Mouse (Mus musculus): ENCODE data around the gene Zdhhc17.

Gene Zdhhc17

DNA sequence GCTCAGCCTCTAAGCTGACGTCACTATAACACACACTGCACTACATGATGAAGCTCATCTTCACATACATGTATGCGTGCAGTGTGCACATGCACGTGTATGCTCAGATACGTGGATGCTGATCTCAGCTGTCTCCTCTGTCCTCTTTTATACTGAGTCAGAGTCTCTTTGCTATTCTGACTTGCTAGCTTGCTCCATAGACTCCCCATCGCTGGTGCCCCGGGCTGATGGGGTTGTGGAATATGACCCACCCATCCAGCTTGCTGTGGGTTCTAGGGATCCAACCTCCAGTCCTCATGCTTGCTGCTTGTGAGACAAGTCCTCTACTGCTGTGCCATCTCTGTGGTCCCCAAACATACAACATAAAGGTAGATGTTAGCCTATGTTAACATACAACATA is 51.1 kb downstream of the Zdhhc17 start:
- DNase-seq (ENCODE audit: low spot score), result no peak

DNA sequence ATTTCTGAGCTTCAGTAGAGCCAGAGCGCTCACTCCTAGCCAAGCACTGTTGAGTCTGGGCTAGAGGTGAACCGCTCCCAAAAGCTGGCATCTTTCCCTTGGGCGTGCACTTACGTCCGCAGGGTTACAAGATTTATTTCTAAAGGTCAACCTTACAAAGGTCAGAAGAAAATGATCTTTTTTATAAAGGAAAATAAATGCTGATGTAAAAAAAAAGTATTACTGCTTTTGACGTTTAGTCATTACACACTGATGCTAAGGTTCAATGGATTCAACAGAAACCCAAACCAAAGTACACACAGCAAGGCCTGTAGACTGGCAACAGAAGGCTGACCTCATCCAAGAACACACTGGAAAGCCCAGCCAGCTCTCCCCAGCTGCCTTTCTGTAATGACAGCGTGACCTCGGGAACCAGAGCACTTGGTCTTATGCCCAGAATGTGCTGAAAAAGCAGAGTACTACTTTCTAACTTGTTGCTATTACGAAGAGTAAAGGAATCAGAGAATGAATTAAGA is 56.9 kb downstream of the Zdhhc17 start:
- peak; percentile 64 for DNase-seq (ENCODE audit: low spot score)

DNA sequence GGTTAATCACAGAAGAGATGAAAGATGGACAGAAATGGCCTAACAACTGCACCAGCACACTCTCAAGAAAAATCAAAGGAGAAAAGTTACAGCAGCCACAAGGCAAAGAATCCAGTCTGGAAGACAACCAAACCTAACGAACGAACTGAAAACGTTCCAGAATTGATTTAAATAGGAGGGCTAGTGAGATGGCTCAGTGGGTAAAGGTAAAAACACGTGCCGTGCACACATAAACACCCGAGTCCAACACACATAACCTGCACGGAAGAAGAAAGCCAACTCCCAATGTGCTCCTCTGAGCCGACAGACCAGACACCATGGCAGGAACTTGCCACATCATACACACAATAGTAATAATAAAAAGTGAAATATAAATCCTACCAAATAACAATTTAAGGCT is 57.7 kb downstream of the Zdhhc17 start:
- no peak for DNase-seq (ENCODE audit: low spot score)

DNA sequence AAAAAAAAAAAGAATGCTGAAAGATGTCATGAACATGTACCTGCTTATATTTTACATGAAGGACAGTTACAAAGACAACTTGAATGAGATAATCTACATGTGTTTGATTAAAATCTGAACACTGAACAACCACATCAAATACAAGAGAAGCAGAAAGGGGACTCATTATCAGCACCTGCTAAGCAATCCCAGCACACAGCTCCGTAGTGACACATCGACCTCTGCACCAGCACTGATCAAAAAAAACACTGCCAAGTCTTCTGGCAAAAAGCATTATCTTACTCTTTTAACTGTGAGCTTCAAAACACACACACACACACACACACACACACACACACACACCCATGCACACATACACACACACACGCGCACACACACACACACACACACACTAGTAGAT is 58.2 kb downstream of the Zdhhc17 start:
- DNase-seq (ENCODE audit: low spot score), result no peak

DNA sequence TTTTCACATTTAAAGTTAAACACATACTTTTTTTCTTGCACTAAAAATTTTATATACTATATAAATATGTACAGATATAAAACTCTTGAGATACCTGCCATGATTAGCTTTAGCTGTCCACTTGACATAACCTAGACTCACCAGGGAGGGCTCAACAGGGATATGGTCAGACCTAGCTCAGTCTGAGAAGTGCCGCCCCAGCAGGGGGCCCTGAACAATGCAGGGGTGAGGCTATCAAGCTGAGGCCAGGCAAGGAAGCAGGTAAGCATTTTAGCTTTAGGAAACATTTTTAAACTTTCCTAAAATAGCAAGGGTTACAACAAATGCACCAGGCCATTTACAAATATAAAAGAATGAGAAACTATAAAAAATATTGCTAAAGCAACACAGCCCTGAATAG is 58.8 kb downstream of the Zdhhc17 start:
- no peak for DNase-seq (ENCODE audit: low spot score)

DNA sequence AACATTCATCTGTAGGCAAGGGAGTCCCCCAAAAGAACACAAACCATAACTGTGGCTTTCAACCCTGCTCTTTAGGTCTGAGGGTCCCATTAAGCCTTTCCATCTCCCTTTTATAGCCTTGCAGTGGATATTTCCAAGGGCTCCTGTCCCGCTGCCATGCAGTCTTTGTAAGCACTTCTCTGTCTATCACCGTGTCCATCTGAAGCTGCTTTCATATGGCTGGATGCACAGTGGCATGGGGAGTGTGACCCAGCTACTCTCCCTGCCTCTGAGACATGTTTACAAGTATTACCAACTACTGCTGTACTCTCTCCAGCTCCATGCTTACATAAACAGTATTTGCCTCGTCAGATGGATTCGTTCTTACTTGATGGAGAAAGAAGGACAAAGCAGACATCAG is 62.4 kb downstream of the Zdhhc17 start:
- no peak for DNase-seq (ENCODE audit: low spot score)

DNA sequence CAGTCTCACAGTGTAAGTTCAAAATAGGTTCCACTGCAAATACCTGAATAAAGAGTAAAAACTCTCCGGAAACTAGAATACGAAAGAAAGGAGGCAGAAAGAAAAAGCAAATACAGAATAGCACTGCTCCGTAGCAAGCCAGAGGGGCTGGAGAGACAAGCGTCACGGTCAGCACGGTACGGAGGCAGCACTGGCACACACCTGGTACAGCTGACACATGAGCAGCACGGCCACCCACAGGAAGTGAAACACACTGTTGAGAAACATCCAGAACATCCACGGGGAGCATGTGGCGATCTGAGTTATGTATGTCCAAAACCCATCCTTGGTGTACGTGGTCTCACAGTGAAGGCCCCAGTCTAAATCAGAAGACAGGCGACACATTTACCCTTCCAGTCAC is 64.0 kb downstream of the Zdhhc17 start:
- DNase-seq (ENCODE audit: low spot score), result peak; percentile 32

DNA sequence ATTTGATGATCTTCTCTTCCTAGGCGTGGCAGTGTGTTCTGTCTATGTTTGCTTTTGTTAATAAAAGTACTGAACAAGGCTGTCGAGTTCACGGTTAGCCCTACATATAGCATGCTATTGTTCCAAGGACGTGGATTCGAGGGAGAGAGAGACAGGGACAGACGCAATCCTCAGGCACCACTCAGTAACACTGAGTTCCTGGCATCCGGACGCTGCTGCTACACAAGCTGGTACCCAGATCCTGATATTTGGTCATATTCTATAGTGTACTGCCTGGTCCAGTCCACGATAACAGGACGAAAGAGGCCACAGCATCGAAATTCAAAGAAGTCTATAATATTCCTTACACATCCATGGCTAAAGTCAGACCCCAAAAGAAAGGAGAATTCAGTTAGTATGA is 65.8 kb downstream of the Zdhhc17 start:
- DNase-seq (ENCODE audit: low spot score), result peak; percentile 36

DNA sequence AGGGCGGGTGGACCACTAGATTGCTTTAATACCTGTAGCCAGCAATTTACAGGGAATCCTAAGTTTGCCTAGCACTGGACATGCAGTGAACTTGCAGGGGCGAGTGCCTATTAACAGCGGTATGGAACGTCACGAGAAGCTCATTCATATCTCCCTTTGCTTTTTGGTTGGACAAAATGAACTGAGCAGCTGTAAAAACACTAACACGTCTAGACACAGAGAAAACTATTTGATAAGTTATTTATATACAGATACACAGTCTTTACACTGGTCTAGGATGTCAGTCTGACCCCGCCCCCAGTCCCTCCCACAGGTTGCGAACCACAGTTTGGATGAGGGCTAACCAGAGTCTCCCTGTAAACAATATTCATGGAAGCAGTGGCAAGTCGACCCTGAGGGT is 67.1 kb downstream of the Zdhhc17 start:
- peak; percentile 39 for DNase-seq (ENCODE audit: low spot score)

DNA sequence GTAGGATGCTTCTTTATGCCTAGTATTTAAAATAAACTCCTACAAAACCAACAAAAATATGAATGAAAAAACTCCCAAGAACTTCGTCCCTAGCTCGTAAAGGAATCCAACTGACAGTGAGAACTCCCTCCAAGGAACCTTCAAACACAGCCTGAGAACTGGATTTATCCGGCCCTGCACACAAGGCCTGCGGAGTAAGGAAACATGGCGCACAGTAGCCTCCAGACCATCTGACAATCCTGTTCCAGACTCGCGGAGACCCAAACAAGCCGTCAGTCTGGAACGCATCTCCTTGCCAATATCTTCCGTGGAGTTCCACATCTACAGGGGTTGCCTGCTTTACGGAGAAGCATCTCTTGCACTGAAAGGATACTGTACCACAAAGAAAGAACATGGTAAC is 68.0 kb downstream of the Zdhhc17 start:
- DNase-seq (ENCODE audit: low spot score), result no peak

DNA sequence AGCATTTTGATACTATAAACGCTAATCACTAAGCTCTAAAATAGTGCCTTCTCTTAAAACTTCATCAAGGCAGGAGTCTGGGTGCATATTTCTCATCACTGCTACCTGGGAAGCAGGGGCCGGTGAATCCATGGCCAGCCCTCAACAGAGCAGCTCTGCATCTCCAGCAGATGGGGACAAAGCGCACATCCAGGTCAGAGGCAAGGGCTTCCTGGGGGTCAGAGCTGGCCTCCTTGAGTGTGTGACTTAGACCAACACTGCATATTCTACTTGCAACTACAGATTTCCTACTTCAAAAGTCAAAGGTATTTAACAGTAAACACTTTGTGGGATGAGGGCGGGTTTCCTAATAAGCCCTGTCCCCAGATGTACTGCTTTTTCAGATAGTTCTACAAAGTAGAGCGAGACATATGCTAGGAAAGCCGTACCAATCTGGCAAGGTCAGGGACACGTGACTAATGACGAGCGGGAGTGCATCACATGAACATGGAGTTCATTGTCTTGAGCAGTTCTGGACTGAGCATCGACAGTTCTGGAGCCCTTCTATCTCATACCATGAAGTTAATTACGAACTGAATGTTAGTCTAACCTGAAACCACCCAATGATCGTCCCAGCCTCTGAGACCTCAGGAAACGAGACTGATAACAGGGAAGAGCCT is 69.1 kb downstream of the Zdhhc17 start:
- no peak for DNase-seq (ENCODE audit: low spot score)

DNA sequence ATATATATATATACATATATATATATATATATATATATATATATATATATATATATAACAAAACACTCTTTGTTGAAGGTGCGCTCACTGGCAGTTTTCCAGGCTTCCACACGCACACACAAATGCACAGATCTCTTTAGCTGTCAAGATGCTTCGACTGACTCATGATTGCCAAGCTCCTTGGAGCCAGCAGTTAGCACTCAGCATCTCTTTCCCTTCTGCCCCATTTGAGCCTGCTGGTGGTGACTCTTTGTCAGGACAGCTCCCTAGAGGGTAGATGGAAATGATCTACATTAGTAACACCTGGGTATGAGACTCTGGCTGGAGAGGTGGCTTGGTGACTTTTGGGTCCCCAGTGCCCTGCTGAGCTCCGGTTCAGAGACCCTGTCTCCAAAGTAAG is 70.2 kb downstream of the Zdhhc17 start:
- DNase-seq (ENCODE audit: low spot score), result no peak

DNA sequence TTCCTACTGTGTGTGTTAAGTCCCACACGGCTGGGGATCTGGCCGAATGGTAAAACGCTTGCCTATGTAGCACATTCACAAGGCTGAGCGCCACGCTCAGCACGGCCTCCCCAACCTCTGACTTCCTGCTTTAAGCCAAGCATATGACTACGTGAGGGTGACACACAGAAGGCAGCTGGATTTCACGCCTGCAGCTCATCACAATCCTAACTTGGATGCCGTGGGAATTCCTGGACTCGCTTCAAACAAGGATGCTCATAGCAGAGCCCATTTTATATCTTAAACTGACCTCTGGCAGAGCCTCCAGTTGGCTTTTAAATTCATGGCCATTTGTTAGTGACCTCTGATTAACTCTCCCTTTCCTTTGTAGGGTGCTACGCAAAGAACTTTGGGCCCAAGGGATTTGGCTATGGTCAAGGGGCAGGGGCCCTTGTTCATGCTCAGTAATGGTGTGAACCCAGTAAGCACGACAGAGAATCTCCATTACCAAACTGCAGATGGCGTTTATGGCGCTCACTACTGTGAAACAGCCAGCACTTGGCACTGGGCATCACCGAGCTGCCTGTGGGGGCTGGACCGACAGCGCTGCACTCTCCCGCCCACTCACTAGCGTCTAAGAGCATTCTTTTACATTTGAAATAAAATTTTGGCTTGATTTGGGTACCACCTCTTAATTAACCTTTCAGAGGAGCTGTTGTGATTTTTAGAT is 70.9 kb downstream of the Zdhhc17 start:
- DNase-seq (ENCODE audit: low spot score), result no peak

DNA sequence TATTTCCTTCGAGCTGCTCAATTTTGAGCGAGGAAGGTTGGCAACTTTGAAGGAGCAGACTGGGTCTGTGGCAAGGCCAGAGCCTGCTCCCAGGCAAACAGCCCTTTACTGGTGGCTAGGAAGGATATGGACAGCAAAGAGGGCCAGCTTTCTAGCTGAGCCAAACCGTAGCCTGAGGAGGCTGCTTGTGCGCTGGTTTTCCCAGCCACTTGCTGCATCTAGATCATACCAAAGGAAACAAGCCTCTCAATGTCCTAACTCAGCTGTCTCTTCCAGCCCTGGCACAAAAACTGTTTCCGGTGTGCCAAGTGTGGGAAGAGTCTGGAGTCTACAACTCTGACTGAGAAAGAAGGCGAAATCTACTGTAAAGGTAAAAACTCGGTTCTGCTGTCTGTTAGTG is 71.6 kb downstream of the Zdhhc17 start:
- no peak for DNase-seq (ENCODE audit: low spot score)

DNA sequence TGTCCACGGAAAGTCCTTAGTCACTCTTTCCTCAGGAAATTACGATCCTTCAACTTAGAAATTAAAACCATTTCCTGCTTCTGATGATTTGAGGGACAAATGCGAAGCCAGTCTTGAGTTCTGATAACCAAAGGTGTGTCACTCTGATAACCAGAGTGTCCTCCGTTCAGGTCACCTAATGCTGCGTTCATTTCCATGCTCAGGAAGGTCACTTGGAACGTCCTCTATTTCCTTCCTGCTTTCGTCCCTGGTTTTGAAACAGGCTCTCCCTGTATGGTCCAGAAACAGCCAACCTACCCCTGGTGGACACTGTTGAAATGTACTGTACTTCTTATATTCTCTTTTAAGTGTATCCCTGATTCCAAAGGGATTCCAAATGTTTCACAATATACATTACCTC is 74.3 kb downstream of the Zdhhc17 start:
- no peak for DNase-seq (ENCODE audit: low spot score)

DNA sequence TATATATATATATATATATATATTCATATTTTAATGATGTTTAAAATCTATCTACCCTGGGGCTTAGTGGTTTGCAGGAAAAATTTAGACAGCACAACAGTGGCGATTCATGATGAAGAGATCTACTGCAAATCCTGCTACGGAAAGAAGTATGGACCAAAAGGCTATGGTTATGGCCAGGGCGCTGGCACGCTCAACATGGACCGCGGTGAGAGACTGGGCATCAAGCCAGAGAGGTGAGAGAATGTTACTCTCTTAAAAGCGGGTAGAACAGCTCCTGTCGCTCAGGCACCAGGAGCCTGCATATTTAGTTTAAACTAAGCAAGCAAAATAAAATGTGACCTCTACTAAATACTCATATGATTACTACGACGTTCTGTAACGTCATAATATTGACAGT is 74.9 kb downstream of the Zdhhc17 start:
- DNase-seq (ENCODE audit: low spot score), result no peak

DNA sequence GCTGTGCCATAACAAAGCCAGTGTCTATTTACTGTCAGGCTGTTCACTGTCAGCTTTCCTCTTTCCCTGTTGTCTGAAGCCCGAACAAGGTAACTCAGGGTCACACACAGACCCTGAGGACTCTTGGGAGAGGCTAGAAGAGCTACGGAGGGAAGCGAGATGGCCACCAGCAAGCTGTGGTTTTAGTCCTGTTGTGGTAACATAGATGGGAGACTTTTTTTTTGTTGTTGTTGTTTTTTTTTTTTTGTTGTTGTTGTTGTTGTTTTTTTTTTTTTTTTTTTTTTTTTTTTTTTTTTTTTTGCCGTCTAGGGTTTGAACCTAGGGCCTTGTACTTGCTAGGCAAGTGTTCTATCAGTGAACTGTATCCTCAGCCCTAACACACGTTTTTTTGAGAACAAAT is 76.4 kb downstream of the Zdhhc17 start:
- no peak for DNase-seq (ENCODE audit: low spot score)

DNA sequence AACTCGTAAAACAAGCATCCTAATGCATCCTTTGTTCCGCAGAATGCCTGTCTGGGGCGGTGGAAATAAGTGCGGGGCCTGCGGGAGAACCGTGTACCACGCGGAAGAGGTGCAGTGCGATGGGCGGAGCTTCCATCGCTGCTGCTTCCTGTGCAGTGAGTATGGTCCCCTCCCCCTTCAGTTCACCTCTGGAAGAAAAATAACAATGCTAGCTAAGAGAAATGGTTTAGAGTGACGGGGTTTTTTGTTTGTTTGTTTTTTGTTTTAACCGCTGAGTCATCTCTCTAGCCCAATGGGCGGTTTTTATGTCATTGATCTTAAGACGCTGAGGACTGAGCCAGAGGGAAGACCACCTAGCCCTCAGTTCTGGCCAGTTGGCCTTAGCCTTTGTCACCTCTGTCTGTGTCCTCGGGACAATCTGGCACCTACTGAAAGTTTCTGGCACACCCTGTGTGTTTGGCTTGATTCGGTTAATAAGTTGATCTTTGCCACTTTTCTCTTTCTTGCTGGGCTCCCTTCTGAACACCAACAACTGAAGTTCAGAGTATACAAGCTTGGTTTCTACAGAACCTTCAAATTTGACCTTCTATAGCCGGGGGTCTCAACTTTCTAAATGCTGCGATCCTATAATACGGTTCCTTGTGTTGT is 77.9 kb downstream of the Zdhhc17 start:
- DNase-seq (ENCODE audit: low spot score), result no peak

DNA sequence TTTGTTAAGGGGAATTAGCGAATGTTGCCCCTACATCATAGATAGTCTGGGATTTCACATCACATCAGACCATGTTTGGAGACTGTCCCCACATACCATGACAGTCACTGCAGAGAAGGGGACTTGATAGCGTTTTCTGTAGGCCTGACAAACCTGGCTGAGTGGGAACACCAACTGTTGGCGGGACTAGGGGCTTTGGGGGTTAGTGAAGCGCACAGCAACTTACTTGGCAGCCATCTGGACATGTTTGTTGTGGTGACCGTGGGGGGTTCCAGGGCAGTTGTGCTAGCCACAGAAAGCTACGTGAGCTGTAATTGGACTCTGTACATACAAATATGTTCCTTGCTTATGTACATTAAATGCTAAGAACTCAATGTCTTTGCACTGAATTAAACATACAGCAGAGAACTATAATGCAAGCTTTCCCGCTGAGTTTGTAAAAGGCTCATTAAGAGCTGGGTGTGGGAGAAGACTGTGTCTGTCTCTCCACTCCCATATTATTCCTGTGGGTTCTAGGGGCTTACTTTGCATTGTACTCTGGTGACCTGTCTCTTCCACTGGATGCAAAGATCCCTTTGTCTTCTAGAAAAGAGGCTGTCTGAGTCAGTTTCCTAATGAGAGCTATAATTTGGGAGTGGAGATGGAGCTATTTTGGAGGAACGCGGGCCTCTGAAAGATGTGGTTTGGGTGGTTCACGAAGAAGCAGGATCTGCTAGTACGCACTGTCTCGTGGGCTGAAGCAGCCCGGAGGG is 78.6 kb downstream of the Zdhhc17 start:
- DNase-seq (ENCODE audit: low spot score), result peak; percentile 35

DNA sequence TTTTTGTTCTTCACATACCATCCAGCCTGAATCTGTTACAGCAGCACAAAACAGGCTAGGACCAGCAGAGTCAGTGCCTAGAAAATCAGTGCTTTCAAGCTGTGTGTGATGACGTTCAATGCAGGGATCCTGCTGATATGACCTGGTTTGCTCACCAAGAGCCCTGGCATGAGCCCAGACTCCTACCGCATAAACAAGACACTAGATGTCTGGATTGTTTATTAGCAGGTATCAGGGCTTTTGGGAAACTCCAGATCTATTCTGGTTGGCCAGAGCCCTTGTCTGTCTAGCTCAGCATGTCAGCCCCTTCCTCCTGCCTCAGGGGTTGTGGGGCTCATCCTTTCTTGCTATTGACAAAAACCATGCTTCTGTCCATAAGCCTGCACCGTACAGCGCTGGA is 80.2 kb downstream of the Zdhhc17 start:
- DNase-seq (ENCODE audit: low spot score), result no peak

DNA sequence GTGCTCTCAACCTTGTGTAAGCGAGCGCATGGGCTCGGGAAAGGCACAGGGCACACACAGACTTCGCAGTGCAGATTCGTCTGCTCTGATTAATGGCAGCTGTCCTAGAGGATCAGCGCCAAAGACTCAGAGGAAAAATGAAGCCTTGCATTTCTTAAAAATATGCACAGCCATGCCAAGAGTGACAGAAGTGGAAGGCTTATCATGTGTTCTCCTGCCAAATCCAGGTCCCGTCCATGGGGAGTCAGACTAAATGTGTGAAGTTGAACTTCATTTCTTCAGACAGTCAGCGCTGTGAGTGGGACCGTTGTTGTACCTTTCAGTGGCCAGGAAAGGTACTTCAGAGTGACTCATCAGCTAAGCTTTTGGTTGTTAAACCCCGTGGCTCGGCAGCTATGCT is 82.4 kb downstream of the Zdhhc17 start:
- no peak for DNase-seq (ENCODE audit: low spot score)

DNA sequence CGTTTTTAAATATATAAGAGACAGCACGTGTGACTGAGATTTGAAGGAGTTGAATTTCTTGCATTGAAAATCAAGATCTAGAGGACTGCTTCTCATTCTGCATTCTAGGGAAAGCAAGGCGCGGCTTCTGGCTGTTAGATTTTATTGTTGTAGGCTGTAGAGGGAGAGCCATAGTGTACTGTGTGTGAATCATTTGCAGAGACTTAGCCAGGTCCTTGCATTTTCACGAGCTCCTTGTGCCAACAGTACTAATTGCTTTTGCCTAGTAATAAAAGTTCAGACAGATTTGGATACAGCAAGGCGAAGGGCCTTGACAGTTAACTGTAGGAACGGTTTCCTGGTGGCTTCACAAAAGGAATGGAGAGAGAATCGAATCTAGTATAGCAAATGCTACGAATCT is 87.3 kb downstream of the Zdhhc17 start:
- DNase-seq (ENCODE audit: low spot score), result no peak

DNA sequence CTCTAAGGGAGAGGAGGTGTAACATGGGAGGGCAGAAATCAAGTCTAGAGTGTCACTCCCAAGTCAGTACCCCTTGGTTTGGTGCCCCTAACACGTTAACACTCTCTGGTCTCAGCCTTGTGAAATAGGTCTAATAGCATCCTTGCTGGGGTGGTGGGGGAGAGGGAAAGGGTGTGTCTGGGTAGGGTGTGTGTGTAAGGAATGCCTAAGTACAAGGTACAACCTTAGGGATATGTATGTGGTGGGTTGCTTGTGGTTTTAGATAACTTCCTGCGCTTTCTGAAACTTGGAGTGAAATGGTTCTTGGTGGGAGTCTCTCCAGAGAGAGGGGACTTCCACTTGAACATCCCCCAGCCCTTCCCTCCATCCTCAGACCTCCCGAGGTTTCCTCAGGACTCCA is 88.0 kb downstream of the Zdhhc17 start:
- DNase-seq (ENCODE audit: low spot score), result no peak

Data from testis, postnatal 10 days (tissue).